Mouse (Mus musculus) small intestine, adult 2 months (tissue): ENCODE measurements at regions not wholly inside any gene's neighbourhood (a gene's known extent, or its start where the extent isn't known, plus 50 kb on each side); places are given as distances from the start of the nearest gene placed in this dataset.
A peak's percentile ranks its signal among the peaks of the same experiment; 100 is the strongest.

Experiments
- H3K27ac ChIP-seq: fragments of 200-500 bp; 2 replicates; pipeline ENCODE4 v1.5.1; 2012; ENCODE audit warnings: low read depth, low read length, control low read depth, inconsistent platforms; ENCODE audit not compliant: insufficient read depth
- H3K27me3 ChIP-seq: fragments of 200-500 bp; 2 replicates; pipeline ENCODE4 v1.6.1; 2012; ENCODE audit warnings: mild to moderate bottlenecking, moderate library complexity, low read length, inconsistent platforms; ENCODE audit not compliant: control insufficient read depth, insufficient read depth
- H3K36me3 ChIP-seq: fragments of 200-500 bp; 2 replicates; pipeline ENCODE4 v1.6.1; 2012; ENCODE audit warnings: mild to moderate bottlenecking, low read length, control low read depth, inconsistent platforms; ENCODE audit not compliant: control insufficient read depth, insufficient read depth
- H3K4me1 ChIP-seq: fragments of 200-500 bp; 2 replicates; pipeline ENCODE4 v1.6.1; 2012; ENCODE audit warnings: low read length, inconsistent platforms, mixed read lengths; ENCODE audit not compliant: control insufficient read depth, insufficient read depth, insufficient read length
- H3K4me3 ChIP-seq: fragments of 200-500 bp; 2 replicates; pipeline ENCODE4 v1.5.1; 2012; ENCODE audit warnings: low read depth, mild to moderate bottlenecking, control low read depth, inconsistent platforms, low read length, moderate library complexity
- CTCF ChIP-seq: fragments of 200-500 bp; IDR thresholded peaks from 2 replicates; pipeline ENCODE4 v1.5.1; 2012; ENCODE audit warnings: low read depth, mild to moderate bottlenecking, control low read depth, inconsistent platforms, low read length, moderate library complexity, mixed read lengths; ENCODE audit not compliant: insufficient replicate concordance, insufficient read length; ENCODE audit errors: extremely low read depth
- POLR2A ChIP-seq: fragments of 200-500 bp; IDR thresholded peaks from 2 replicates; pipeline ENCODE4 v1.6.1; 2012; ENCODE audit warnings: low read depth, mild to moderate bottlenecking, control low read depth, inconsistent platforms, low read length, moderate library complexity
- WGBS: fragments of 180-500 bp; shearing (Covaris S2); methylation state at CpG from one replicate; pipeline ENCODE4 v1.1.7; 2018; 5-methylcytosine and 5-hydroxymethylcytosine counted together

- TF ChIP-seq CTCF (no peak), POLR2A (no peak)
- no peak overlapping the region for H3K27ac ChIP-seq
- H3K27me3 ChIP-seq, result no peaks in the 10 kb centered on the region
- no peaks in the 10 kb centered on the region for H3K36me3 ChIP-seq
- H3K4me1 ChIP-seq, result no peaks in the 10 kb centered on the region
- 82% methylated on average over 6 of the region's 6 CpGs for WGBS
- H3K4me3 ChIP-seq, result no peak overlapping the region
These were observed 631.3 kb downstream of the Diaph3 start for GRCm38 (mm10) chr14:86509686-86510085.

- TF ChIP-seq CTCF, result no peak
- no peak overlapping the region for H3K4me3 ChIP-seq
- no peak overlapping the region for H3K27ac ChIP-seq
- no peaks in the 10 kb centered on the region for H3K36me3 ChIP-seq
- WGBS, result 85% methylated on average over 6 of the region's 6 CpGs
- no peaks in the 10 kb centered on the region for H3K27me3 ChIP-seq
- H3K4me1 ChIP-seq, result no peaks in the 10 kb centered on the region
These were observed 634.7 kb downstream of the Diaph3 start for GRCm38 (mm10) chr14:86506286-86506685.

DNA sequence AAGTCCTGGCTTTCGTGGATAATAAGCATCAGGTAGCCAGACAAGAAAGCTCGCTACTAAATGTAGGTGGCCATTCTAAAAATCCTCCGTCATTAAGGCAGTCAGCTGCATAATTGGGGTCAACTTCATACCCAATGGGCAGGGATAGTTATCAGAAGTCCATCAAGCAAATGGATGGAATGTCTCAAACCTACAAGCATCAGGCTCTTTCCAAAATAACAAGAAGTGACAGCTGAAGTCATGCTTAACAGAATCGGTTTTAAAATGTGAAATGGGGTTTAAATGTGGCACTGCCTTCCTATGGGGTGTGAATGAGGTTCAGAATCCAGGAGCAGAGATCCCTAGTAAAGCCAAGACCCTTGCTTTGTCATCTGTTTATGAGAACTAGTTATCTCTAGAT lies 650.2 kb downstream of the Diaph3 start:
- Histone ChIP-seq H3K27ac (no peak overlapping the region), H3K4me1 (no peaks in the 10 kb centered on the region), H3K36me3 (no peaks in the 10 kb centered on the region), H3K4me3 (no peak overlapping the region), H3K27me3 (no peaks in the 10 kb centered on the region)
- 86% methylated on average over 4 of the region's 4 CpGs for WGBS
- no peak for TF ChIP-seq CTCF
- TF ChIP-seq POLR2A, result no peak

- TF ChIP-seq CTCF, result no peak
- no peak for TF ChIP-seq POLR2A
- Histone ChIP-seq H3K36me3 (no peaks in the 10 kb centered on the region), H3K27me3 (no peaks in the 10 kb centered on the region), H3K4me1 (no peaks in the 10 kb centered on the region), H3K4me3 (no peak overlapping the region), H3K27ac (no peak overlapping the region)
- 65% methylated on average over 13 of the region's 13 CpGs for WGBS
These were observed 651.0 kb downstream of the Diaph3 start for GRCm38 (mm10) chr14:86489872-86490631.

GRCm38 (mm10) chr14:86489044-86489816 lies 651.8 kb downstream of the Diaph3 start:
- 70% methylated on average over 16 of the region's 16 CpGs for WGBS

DNA sequence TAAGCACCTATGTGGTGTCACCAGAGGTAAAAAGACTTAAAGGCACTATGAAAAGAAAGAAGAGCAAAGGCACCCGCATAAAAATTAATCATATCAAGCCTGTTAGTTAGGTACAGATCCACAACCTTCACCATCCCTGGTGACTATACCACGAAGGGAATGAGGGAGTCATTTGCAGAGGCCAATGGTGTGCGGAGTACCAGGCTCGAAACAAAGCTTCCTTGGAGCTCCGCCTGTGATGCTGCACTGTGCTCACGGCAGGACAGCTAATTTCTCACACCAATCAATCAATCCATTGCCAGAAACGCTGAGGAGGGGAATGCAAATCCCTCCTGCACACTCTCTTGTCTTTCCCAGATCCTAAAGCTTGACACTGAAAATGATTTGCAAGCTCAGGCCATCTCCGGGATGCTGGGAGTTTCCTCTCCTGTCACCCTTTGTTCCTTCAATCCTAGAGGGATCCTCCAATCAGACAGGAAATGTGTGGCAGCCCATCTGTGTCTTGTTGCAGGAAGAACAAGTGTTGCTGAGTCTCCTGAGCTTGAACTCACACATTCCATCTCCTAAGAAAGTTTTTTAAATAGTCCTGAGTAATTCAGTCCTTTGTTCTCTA lies 653.6 kb downstream of the Diaph3 start:
- H3K36me3 ChIP-seq, result no peaks in the 10 kb centered on the region
- no peak overlapping the region for H3K4me3 ChIP-seq
- no peak for TF ChIP-seq POLR2A
- no peak for TF ChIP-seq CTCF
- no peak overlapping the region for H3K27ac ChIP-seq
- H3K4me1 ChIP-seq, result no peaks in the 10 kb centered on the region
- H3K27me3 ChIP-seq, result no peaks in the 10 kb centered on the region
- WGBS, result 64% methylated on average over 8 of the region's 8 CpGs

More at GRCm38 (mm10) chr14:86489044-86489816, 651.8 kb downstream of the Diaph3 start:
- Histone ChIP-seq H3K4me3 (no peak overlapping the region), H3K27ac (0 out of 2 replicates have a peak overlapping the region, but pooled peaks have one; percentile 15), H3K4me1 (no peaks in the 10 kb centered on the region), H3K27me3 (no peaks in the 10 kb centered on the region), H3K36me3 (no peaks in the 10 kb centered on the region)
- no peak for TF ChIP-seq CTCF
- TF ChIP-seq POLR2A, result no peak

- WGBS, result 69% methylated on average over 5 of the region's 5 CpGs
- Histone ChIP-seq H3K36me3 (no peaks in the 10 kb centered on the region), H3K4me3 (no peak overlapping the region), H3K27me3 (no peaks in the 10 kb centered on the region), H3K4me1 (no peaks in the 10 kb centered on the region), H3K27ac (no peak overlapping the region)
- no peak for TF ChIP-seq POLR2A
- TF ChIP-seq CTCF, result no peak
These were observed 656.8 kb downstream of the Diaph3 start for GRCm38 (mm10) chr14:86484247-86484646.
